Comparison of ENCODE assay signal across 27 mouse cellular contexts in genomic region chr4:128597801-128598560, GRCm38 (mm10). TPM values are rescaled to one million over a fixed set of nuclear protein-coding genes. Genes with fewer than 3 reads are reported as not detected.
"Had no signal": no experiment of that assay in that cellular context is flagged by ENCODE, and none has a peak within 500 bp of the region (broad histone marks: within the 10 kb centered on the region; RNA-seq: fewer than 3 reads in every experiment).

No protein-coding gene starts in this region.

- DNase-seq: gastrocnemius, postnatal 14 days; gastrocnemius, postnatal 36 days; heart, adult 11 months; heart, adult 2 months; heart, postnatal 14 days; heart, postnatal 36 days; kidney, adult 11 months; kidney, adult 2 months; kidney, adult 9 months; kidney, postnatal 10 days; kidney, postnatal 25 days; liver; liver, embryonic 13.5 days had no signal

- H3K27me3 ChIP-seq: heart, embryonic 13.5 days; heart, embryonic 15.5 days; hindbrain, embryonic 13.5 days; hindbrain, embryonic 15.5 days; limb, embryonic 12.5 days; liver, embryonic 13.5 days; liver, embryonic 15.5 days had no signal

- H3K27ac ChIP-seq: heart, adult 2 months; heart, embryonic 13.5 days; heart, embryonic 15.5 days; hindbrain, embryonic 13.5 days; hindbrain, embryonic 15.5 days; hindbrain, postnatal 0 days; layer of hippocampus, adult 2 months; left cerebral cortex, adult 2 months; limb, embryonic 10.5 days; limb, embryonic 12.5 days; liver, embryonic 13.5 days; liver, embryonic 15.5 days had no signal

- ATAC-seq: hindbrain, postnatal 0 days had no signal

- H3K9me3 ChIP-seq: heart, embryonic 13.5 days; heart, embryonic 15.5 days; hindbrain, embryonic 15.5 days; limb, embryonic 10.5 days; limb, embryonic 12.5 days; liver, embryonic 13.5 days; liver, embryonic 15.5 days had no signal

- H3K4me1 ChIP-seq: heart, embryonic 15.5 days; hindbrain, embryonic 13.5 days; hindbrain, embryonic 15.5 days; limb, embryonic 10.5 days; limb, embryonic 12.5 days had no signal

- H3K9ac ChIP-seq: heart, embryonic 13.5 days; heart, embryonic 15.5 days; hindbrain, embryonic 13.5 days; hindbrain, embryonic 15.5 days; limb, embryonic 12.5 days; liver, embryonic 13.5 days; liver, embryonic 15.5 days had no signal

- H3K4me3 ChIP-seq: heart, adult 2 months; heart, embryonic 13.5 days; heart, embryonic 15.5 days; hindbrain, embryonic 13.5 days; hindbrain, embryonic 15.5 days; layer of hippocampus, adult 2 months; left cerebral cortex, adult 2 months; limb, embryonic 10.5 days; limb, embryonic 12.5 days; liver, embryonic 13.5 days; liver, embryonic 15.5 days had no signal

- H3K4me2 ChIP-seq: heart, embryonic 11.5 days; heart, embryonic 13.5 days; heart, embryonic 15.5 days; hindbrain, embryonic 13.5 days; hindbrain, embryonic 15.5 days; limb, embryonic 12.5 days; liver, embryonic 11.5 days; liver, embryonic 13.5 days; liver, embryonic 15.5 days had no signal

RNA-seq across cellular contexts. Expression of gene Tlr12, which starts 20.4 kb away (rescaled TPM):
- total RNA-seq: gastrocnemius, adult 18-20 months; gastrocnemius, adult 8-10 months; gastrocnemius, postnatal 14 days had no signal
